Mouse (Mus musculus): ENCODE measurements around the gene F2. TPM values are rescaled to one million over a fixed set of nuclear protein-coding genes. Genes with fewer than 3 reads are reported as not detected.

Gene F2
- total and polyA plus RNA-seq, 2 experiments from 2014 or later, result not detected

DNA sequence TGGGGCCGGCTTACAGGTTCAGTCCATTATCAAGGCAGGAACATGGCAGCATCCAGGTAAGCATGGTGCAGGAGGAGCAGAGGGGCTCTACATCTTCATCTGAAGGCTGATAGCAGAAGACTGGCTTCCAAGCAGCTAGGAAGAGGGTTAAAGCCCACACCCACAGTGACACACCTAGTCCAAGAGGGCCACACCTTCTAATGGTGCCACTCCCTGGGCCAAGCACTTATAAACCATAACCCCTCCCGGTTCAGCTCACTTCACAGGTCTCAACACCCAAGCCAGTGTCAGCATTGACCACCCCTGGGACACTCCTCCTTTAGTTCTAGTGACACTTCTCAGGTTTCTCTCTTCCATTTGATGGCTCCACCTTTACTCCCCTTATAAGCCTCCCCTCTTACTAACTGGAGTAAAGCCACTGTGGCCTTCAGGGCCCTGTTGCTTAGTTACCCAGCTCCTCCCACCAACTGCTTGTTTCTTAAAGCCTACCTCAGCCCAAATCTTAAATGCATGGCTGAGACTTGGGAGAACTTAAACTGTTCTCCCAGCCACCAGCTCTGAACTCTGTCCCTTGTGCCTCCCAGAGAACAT is 6.7 kb upstream of the F2 start:
- TF ChIP-seq CTCF (IDR thresholded peaks at IDR 0.05; ENCODE audit: low read depth), result no peak
- Histone ChIP-seq H3K9me3 (ENCODE audit: low read length) (no peaks in the 10 kb centered on the region), H3K4me3 (ENCODE audit: low read length) (no peak overlapping the region), H3K9ac (replicated peaks; ENCODE audit: low read length) (no peak overlapping the region), H3K4me1 (ENCODE audit: insufficient read depth, low read length) (no peaks in the 10 kb centered on the region), H3K4me2 (ENCODE audit: low read depth, low read length) (no peak overlapping the region), H3K27ac (no peak overlapping the region), H3K36me3 (ENCODE audit: insufficient read depth, low read length) (peaks cover 41% of the 10 kb centered on the region), H3K27me3 (ENCODE audit: insufficient read depth, low read length) (no peaks in the 10 kb centered on the region)
- ATAC-seq, result no peak
- no peak for DNase-seq (ENCODE audit: low spot score)
- 92% methylated on average over 2 of the region's 2 CpGs for WGBS

- no peak overlapping the region for H3K9ac ChIP-seq (replicated peaks; ENCODE audit: low read length)
- H3K4me1 ChIP-seq (ENCODE audit: insufficient read depth, low read length), result no peaks in the 10 kb centered on the region
- DNase-seq (ENCODE audit: low spot score) (no peak), ATAC-seq (no peak)
- peaks cover 3% of the 10 kb centered on the region; the same call in 1 of the 2 replicates for H3K36me3 ChIP-seq (ENCODE audit: insufficient read depth, low read length)
- 78% methylated on average over 6 of the region's 6 CpGs for WGBS
- no peak overlapping the region for H3K4me3 ChIP-seq (ENCODE audit: low read length)
- no peaks in the 10 kb centered on the region for H3K9me3 ChIP-seq (ENCODE audit: low read length)
- H3K27ac ChIP-seq, result no peak overlapping the region
- H3K4me2 ChIP-seq (ENCODE audit: low read depth, low read length), result no peak overlapping the region
- no peaks in the 10 kb centered on the region for H3K27me3 ChIP-seq (ENCODE audit: insufficient read depth, low read length)
- TF ChIP-seq CTCF (IDR thresholded peaks at IDR 0.05; ENCODE audit: low read depth), result no peak
These were observed 2.7 kb upstream of the F2 start for GRCm38 (mm10) chr2:91638931-91639330.

DNA sequence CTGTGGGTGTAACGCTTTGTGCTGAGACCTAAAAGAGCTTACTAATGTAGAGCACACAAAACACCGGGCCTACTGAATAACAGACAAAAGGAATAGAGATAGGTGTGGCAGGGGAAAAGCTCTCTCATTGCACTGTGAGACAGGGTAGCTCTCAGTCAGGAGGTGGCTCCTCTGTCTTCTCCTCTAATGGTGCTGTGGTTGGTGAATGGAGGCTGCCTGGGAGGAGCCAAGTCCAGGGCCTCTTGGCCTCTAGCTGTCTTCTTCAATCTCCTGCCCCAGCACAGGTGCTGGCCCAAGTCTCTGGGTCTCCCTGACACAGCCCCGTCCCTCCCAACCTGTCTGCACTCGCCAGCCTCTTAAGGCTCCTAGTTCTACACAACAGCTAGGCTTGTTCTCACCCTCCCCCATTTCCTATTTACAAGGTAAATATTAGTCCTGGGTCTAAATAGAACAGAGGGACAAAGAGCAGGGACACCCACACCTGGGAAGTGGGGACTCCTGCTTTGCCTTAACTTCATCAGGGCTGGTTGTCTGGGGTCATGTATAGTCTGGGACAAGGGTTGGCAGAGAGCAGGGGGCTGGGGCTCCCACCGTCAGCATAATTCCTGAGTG is 619 bp upstream of the F2 start:
- no peak for DNase-seq (ENCODE audit: low spot score)
- no peaks in the 10 kb centered on the region for H3K36me3 ChIP-seq (ENCODE audit: insufficient read depth, low read length)
- no peaks in the 10 kb centered on the region for H3K27me3 ChIP-seq (ENCODE audit: insufficient read depth, low read length)
- WGBS, result 81% methylated on average over 5 of the region's 5 CpGs
- H3K4me1 ChIP-seq (ENCODE audit: insufficient read depth, low read length), result no peaks in the 10 kb centered on the region
- no peak overlapping the region for H3K4me2 ChIP-seq (ENCODE audit: low read depth, low read length)
- H3K4me3 ChIP-seq (ENCODE audit: low read length), result no peak overlapping the region
- H3K27ac ChIP-seq, result no peak overlapping the region
- no peak for ATAC-seq
- H3K9ac ChIP-seq (replicated peaks; ENCODE audit: low read length), result no peak overlapping the region
- no peak for TF ChIP-seq CTCF (IDR thresholded peaks at IDR 0.05; ENCODE audit: low read depth)
- no peaks in the 10 kb centered on the region for H3K9me3 ChIP-seq (ENCODE audit: low read length)

DNA sequence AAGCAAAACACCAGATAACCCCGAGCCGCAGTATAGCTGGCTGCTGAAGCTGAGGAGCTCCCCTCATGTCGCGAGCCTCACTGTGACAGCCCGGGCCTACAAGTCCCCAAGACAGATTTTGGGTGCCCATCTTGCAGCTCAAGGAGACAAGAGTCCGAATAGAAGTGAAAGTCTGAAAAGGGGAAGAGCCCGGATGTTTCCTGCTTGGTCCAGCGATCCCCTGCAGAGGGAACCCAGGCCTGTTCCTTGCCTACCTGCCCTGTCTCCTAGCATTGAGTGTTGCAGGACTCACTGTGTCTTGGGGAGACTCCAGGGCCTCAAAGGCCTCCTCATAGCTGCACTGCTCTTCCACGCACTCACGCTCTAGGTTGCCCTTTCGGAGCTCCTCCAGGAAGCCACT is 728 bp downstream of the F2 start:
- H3K27ac ChIP-seq, result no peak overlapping the region
- ATAC-seq, result no peak

GRCm38 (mm10) chr2:91634841-91635240 is 1.4 kb downstream of the F2 start:
- ATAC-seq, result no peak
- Histone ChIP-seq H3K4me2 (ENCODE audit: low read depth, low read length) (no peak overlapping the region), H3K27me3 (ENCODE audit: insufficient read depth, low read length) (no peaks in the 10 kb centered on the region), H3K9me3 (ENCODE audit: low read length) (no peaks in the 10 kb centered on the region), H3K27ac (no peak overlapping the region), H3K4me1 (ENCODE audit: insufficient read depth, low read length) (no peaks in the 10 kb centered on the region), H3K36me3 (ENCODE audit: insufficient read depth, low read length) (no peaks in the 10 kb centered on the region), H3K9ac (replicated peaks; ENCODE audit: low read length) (no peak overlapping the region), H3K4me3 (ENCODE audit: low read length) (no peak overlapping the region)
- DNase-seq (ENCODE audit: low spot score), result no peak
- WGBS, result 82% methylated on average over 9 of the region's 9 CpGs
- no peak for TF ChIP-seq CTCF (IDR thresholded peaks at IDR 0.05; ENCODE audit: low read depth)

More for the DNA sequence above, 728 bp downstream of the F2 start:
- no peak for TF ChIP-seq CTCF (IDR thresholded peaks at IDR 0.05; ENCODE audit: low read depth)
- Histone ChIP-seq H3K4me2 (ENCODE audit: low read depth, low read length) (no peak overlapping the region), H3K9ac (replicated peaks; ENCODE audit: low read length) (no peak overlapping the region), H3K4me3 (ENCODE audit: low read length) (no peak overlapping the region), H3K36me3 (ENCODE audit: insufficient read depth, low read length) (no peaks in the 10 kb centered on the region), H3K9me3 (ENCODE audit: low read length) (no peaks in the 10 kb centered on the region), H3K4me1 (ENCODE audit: insufficient read depth, low read length) (no peaks in the 10 kb centered on the region), H3K27me3 (ENCODE audit: insufficient read depth, low read length) (no peaks in the 10 kb centered on the region)
- no peak for DNase-seq (ENCODE audit: low spot score)
- WGBS, result 86% methylated on average over 11 of the region's 11 CpGs

DNA sequence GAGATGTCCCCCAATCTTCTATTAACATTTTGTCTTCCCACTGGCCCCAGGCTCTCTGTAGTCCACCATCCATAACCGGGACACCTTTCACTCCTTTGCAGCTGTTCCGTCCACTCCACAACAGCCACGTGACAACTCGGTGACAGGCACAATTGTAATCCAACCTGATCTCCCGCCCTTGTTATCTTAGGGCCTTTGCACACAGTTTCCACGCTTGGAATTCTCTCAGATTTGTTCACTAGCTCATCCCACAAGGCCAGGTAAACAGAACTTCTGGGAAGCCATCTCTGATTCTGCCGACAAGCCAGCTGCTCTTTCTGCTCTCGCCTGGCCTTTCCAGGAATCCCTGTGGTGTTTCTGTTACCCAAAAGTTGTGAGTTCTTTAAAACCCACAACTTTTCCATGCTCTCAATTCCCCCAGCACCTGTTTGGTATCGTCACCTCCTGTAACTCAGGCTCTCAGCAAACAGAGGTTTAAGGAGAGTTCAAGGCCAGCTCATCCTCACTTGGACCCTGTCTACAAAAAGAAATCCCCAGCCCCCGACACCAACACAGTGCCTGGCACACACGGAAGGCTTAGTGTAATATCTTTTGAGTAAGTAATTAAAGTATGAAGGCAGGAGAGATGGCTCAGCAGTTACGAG is 2.8 kb downstream of the F2 start:
- Histone ChIP-seq H3K27me3 (ENCODE audit: insufficient read depth, low read length) (no peaks in the 10 kb centered on the region), H3K9me3 (ENCODE audit: low read length) (no peaks in the 10 kb centered on the region), H3K36me3 (ENCODE audit: insufficient read depth, low read length) (no peaks in the 10 kb centered on the region), H3K4me1 (ENCODE audit: insufficient read depth, low read length) (no peaks in the 10 kb centered on the region), H3K9ac (replicated peaks; ENCODE audit: low read length) (no peak overlapping the region), H3K4me2 (ENCODE audit: low read depth, low read length) (no peak overlapping the region), H3K27ac (no peak overlapping the region), H3K4me3 (ENCODE audit: low read length) (no peak overlapping the region)
- no peak for TF ChIP-seq CTCF (IDR thresholded peaks at IDR 0.05; ENCODE audit: low read depth)
- no peak for DNase-seq (ENCODE audit: low spot score)
- whole genome bisulfite sequencing, result 82% methylated on average over 12 of the region's 12 CpGs
- no peak for ATAC-seq

- no peak for TF ChIP-seq CTCF (IDR thresholded peaks at IDR 0.05; ENCODE audit: low read depth)
- ATAC-seq, result no peak
These were observed 3.9 kb downstream of the F2 start for GRCm38 (mm10) chr2:91632316-91632715.

More at GRCm38 (mm10) chr2:91632316-91632715, 3.9 kb downstream of the F2 start:
- Histone ChIP-seq H3K9ac (replicated peaks; ENCODE audit: low read length) (no peak overlapping the region), H3K36me3 (ENCODE audit: insufficient read depth, low read length) (no peaks in the 10 kb centered on the region), H3K9me3 (ENCODE audit: low read length) (no peaks in the 10 kb centered on the region), H3K4me1 (ENCODE audit: insufficient read depth, low read length) (no peaks in the 10 kb centered on the region), H3K27ac (no peak overlapping the region), H3K4me3 (ENCODE audit: low read length) (no peak overlapping the region), H3K27me3 (ENCODE audit: insufficient read depth, low read length) (no peaks in the 10 kb centered on the region), H3K4me2 (ENCODE audit: low read depth, low read length) (no peak overlapping the region)
- no peak for DNase-seq (ENCODE audit: low spot score)
- WGBS, result 68% methylated on average over 5 of the region's 5 CpGs

Data from hindbrain, postnatal 0 days (tissue).